Mouse (Mus musculus): ENCODE measurements around the gene Arhgef15. TPM values are rescaled to one million over a fixed set of nuclear protein-coding genes. Genes with fewer than 3 reads are reported as not detected.
"Not testable (repeated sequence)": the region's sequence is repeated elsewhere in the genome, so short reads cannot be mapped to it uniquely, and the experiment has no call there.

The Arhgef15 gene
- polyA plus RNA-seq, 1 experiment from 2014 or later = 10.8 TPM

DNA sequence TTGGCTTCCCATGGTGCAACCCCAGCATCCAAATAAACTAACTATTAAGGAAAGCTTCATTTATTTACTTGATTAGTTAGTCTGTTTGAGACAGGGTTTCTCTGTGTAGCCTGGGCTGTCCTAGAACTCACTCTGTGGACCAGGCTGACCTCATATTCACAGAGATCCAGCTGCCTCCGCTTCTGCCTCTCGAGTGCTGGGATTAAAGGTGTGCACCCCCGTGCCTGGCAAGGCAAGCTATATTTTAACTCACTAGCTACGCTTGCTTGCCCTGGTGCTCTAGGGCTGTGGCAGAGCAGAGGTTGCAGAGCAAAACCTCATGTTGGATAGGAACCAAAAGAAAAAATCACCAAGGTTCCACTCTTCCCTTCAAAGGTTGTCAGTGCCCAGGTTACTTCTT is 16.8 kb downstream of the Arhgef15 start:
- H3K27ac ChIP-seq (replicated peaks in 1 of 2; ENCODE audit: control insufficient read depth in 1 of 2, insufficient read depth in 1 of 2, low read depth in 2 of 2, low read length in 2 of 2) = no peak overlapping the region
- H3K36me3 ChIP-seq (ENCODE audit: control insufficient read depth, insufficient read depth, low read length) = no peaks in the 10 kb centered on the region
- H3K4me3 ChIP-seq (ENCODE audit: control insufficient read depth in 1 of 2, insufficient read depth in 1 of 2, low read depth in 1 of 2, low read length in 2 of 2) = peak overlapping the region in 1 of 2 experiments; percentile 54; a peak in 2 of 4 replicates
- H3K4me1 ChIP-seq (ENCODE audit: control insufficient read depth in 2 of 2, insufficient read depth in 2 of 2, low read length in 2 of 2) = peaks cover 2 to 4% of the 10 kb centered on the region in 2 experiments; a peak in 3 of 4 replicates
- no peaks in the 10 kb centered on the region for H3K9me3 ChIP-seq (ENCODE audit: control insufficient read depth, low read length)
- peak overlapping the region; percentile 74 for H3K4me2 ChIP-seq (ENCODE audit: low read length)
- H3K9ac ChIP-seq (ENCODE audit: low read length) = peak overlapping the region; percentile 79
- 51% methylated on average over 4 of the region's 4 CpGs for WGBS
- no peaks in the 10 kb centered on the region for H3K27me3 ChIP-seq (ENCODE audit: control insufficient read depth, insufficient read depth, low read length)
- ATAC-seq (ENCODE audit: insufficient number of reproducible peaks, insufficient read depth, low FRiP score, low read depth) = no peak

DNA sequence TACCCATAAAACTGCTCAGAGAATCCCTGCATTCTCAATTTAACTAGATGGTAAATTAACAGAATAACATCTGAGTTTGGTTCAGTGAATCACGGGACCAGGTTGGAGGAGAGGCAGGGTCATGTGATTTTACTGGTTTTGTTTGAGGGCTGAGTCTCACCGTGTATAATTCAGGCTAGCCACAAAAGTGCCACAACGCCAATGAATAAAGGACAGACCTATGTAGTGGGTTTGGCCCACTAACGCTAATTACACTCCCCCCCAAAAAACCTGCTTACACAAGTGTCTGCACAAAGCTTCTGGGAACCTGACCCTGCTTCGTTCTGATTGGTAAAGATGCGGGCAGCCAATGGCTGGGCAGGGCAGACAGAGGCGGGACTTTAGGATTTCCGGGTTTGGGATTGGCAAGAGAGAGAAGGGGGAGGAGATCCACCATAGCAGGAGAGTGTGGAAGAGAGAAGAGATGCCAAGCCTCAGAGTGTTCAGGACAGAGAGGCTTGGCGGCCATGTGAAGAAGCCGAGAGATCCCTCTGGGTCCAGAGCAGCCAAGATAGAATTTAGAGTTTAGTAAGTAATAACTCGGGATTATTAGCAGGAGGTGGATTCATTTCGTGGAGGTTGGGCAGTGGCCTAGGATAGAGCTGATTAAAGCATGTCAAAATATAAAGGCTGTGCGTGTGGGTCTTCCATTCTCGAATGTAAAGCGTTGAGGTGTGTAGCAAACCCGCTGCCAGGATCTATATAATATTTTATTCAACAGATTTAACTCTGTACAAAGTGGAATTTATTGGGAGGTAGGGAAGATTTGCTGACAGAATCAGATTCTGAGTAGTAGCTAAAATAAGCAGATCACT is 17.6 kb downstream of the Arhgef15 start:
- Histone ChIP-seq H3K36me3 (ENCODE audit: control insufficient read depth, insufficient read depth, low read length) (no peaks in the 10 kb centered on the region), H3K4me3 (ENCODE audit: control insufficient read depth in 1 of 2, insufficient read depth in 1 of 2, low read depth in 1 of 2, low read length in 2 of 2) (peak overlapping the region; percentile 48 to 54), H3K27ac (replicated peaks in 1 of 2; ENCODE audit: control insufficient read depth in 1 of 2, insufficient read depth in 1 of 2, low read depth in 2 of 2, low read length in 2 of 2) (peak overlapping the region; percentile 52 to 74; a peak in 3 of 4 replicates), H3K9ac (ENCODE audit: low read length) (peak overlapping the region; percentile 79), H3K27me3 (ENCODE audit: control insufficient read depth, insufficient read depth, low read length) (no peaks in the 10 kb centered on the region), H3K4me2 (ENCODE audit: low read length) (peak overlapping the region; percentile 74), H3K9me3 (ENCODE audit: control insufficient read depth, low read length) (no peaks in the 10 kb centered on the region), H3K4me1 (ENCODE audit: control insufficient read depth in 2 of 2, insufficient read depth in 2 of 2, low read length in 2 of 2) (peaks cover 2 to 4% of the 10 kb centered on the region in 2 experiments; a peak in 3 of 4 replicates)
- whole genome bisulfite sequencing = 2% methylated on average over 16 of the region's 16 CpGs
- ATAC-seq (ENCODE audit: insufficient number of reproducible peaks, insufficient read depth, low FRiP score, low read depth) = peak; percentile 97

DNA sequence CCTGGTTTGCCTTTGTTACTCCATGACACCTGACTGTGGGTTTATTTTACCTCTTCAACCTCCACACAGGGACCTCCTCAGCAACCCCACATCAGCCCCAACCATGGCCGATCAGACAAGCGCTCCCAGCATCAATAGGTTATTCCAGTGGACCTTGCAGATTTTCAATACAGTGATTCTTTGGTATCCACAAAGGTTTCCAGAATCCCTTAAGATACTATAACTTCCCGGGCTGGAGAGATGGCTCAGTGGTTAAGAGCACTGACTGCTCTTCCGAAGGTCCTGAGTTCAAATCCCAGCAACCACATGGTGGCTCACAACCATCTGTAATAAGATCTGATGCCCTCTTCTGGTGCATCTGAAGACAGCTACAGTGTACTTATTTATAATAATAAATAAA is 20.3 kb downstream of the Arhgef15 start:
- not testable (repeated sequence) for H3K36me3 ChIP-seq (ENCODE audit: control insufficient read depth, insufficient read depth, low read length); H3K27ac ChIP-seq (replicated peaks in 1 of 2; ENCODE audit: control insufficient read depth in 1 of 2, insufficient read depth in 1 of 2, low read depth in 2 of 2, low read length in 2 of 2); H3K9me3 ChIP-seq (ENCODE audit: control insufficient read depth, low read length); H3K4me2 ChIP-seq (ENCODE audit: low read length); H3K9ac ChIP-seq (ENCODE audit: low read length); H3K4me1 ChIP-seq (ENCODE audit: control insufficient read depth in 2 of 2, insufficient read depth in 2 of 2, low read length in 2 of 2); H3K27me3 ChIP-seq (ENCODE audit: control insufficient read depth, insufficient read depth, low read length); H3K4me3 ChIP-seq (ENCODE audit: control insufficient read depth in 1 of 2, insufficient read depth in 1 of 2, low read depth in 1 of 2, low read length in 2 of 2); ATAC-seq (ENCODE audit: insufficient number of reproducible peaks, insufficient read depth, low FRiP score, low read depth)
- 82% methylated on average over 4 of the region's 4 CpGs for WGBS

DNA sequence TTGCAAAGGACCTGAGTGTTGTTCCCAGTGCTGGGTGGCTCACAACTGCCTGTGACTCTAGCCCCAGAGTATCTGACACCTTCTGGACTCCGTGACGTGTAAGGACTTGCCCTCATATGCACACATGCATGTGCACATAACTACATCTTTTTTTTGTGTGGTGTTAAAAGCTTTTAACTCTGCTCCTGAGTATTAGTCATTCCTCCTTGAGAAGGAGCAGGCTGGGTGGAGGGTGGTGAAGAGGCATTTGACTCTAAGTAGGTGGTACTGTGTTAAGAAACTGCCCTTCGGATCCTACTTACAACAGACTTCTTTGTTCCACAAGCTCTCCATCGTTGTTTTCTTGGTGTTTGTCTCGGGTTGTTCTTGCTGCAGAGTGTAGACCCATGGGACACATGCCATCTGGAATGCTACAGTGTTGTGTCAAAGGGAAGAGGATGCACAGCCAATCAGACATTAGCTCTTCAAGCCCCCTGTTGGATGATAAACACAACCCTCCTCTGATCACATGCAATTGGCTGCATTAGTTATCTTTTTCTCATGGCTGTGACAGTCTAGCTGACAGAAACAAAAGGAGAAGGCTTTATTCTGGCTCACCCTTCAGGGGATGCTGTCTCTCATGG is 23.3 kb downstream of the Arhgef15 start:
- Histone ChIP-seq H3K4me1 (ENCODE audit: control insufficient read depth in 2 of 2, insufficient read depth in 2 of 2, low read length in 2 of 2) (no peaks in the 10 kb centered on the region), H3K36me3 (ENCODE audit: control insufficient read depth, insufficient read depth, low read length) (no peaks in the 10 kb centered on the region), H3K9ac (ENCODE audit: low read length) (no peak overlapping the region), H3K27me3 (ENCODE audit: control insufficient read depth, insufficient read depth, low read length) (no peaks in the 10 kb centered on the region), H3K9me3 (ENCODE audit: control insufficient read depth, low read length) (no peaks in the 10 kb centered on the region), H3K4me3 (ENCODE audit: control insufficient read depth in 1 of 2, insufficient read depth in 1 of 2, low read depth in 1 of 2, low read length in 2 of 2) (no peak overlapping the region), H3K4me2 (ENCODE audit: low read length) (no peak overlapping the region), H3K27ac (replicated peaks in 1 of 2; ENCODE audit: control insufficient read depth in 1 of 2, insufficient read depth in 1 of 2, low read depth in 2 of 2, low read length in 2 of 2) (no peak overlapping the region)
- no peak for ATAC-seq (ENCODE audit: insufficient number of reproducible peaks, insufficient read depth, low FRiP score, low read depth)
- 63% methylated on average over 5 of the region's 5 CpGs for WGBS

DNA sequence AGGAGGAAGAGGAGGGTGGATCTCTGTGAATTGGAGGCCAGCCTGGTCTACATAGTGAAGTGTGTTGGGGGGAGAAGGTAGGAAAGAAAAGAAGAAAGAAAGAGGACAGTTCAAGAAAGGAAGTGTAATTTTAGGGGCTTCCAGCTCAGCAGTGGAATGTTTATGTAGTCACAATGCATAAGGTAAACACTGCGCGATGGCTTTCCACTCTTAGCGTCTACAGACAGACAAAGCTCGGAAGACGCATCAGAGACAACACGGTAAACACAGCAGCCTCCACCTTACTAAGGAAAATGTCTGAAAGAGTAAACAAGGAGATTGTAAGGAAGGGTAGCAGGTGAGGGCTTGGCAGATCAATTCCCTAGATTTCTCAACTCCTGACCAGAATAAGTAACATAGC is 27.3 kb downstream of the Arhgef15 start:
- no peak for ATAC-seq (ENCODE audit: insufficient number of reproducible peaks, insufficient read depth, low FRiP score, low read depth)
- no peak overlapping the region for H3K4me2 ChIP-seq (ENCODE audit: low read length)

DNA sequence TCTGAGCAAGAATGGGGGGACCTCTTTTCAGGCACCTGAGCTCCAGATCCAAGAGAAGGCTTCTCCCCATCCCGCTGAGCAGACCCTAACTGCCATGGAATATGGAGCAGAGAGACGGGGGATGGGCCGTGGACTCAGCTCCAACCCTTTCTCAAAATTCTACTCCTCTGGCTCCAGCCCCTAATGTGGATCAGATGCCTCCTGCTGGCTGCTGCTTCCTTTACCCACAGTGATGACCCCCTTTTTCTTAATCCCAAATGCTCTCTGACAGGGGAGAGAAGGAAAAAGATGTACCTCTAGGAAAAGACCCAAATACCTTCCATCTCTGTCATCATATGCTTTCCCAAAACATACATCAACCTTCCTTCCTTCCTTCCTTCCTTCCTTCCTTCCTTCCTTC is 30.3 kb downstream of the Arhgef15 start, which contains the start of gene Odf4:
TSS of gene Odf4 (minus strand) at position 101 of the 400 bp plus-strand sequence.
- 75% methylated on average over 3 of the region's 3 CpGs for WGBS
- H3K36me3 ChIP-seq (ENCODE audit: control insufficient read depth, insufficient read depth, low read length) = no peaks in the 10 kb centered on the region
- H3K9me3 ChIP-seq (ENCODE audit: control insufficient read depth, low read length) = no peaks in the 10 kb centered on the region
- H3K9ac ChIP-seq (ENCODE audit: low read length) = no peak within 1 kb of the TSS
- H3K4me1 ChIP-seq (ENCODE audit: control insufficient read depth in 2 of 2, insufficient read depth in 2 of 2, low read length in 2 of 2) = no peaks in the 10 kb centered on the region
- H3K4me3 ChIP-seq (ENCODE audit: control insufficient read depth in 1 of 2, insufficient read depth in 1 of 2, low read depth in 1 of 2, low read length in 2 of 2) = no peak within 1 kb of the TSS
- no peak within 1 kb of the TSS for H3K4me2 ChIP-seq (ENCODE audit: low read length)
- no peaks in the 10 kb centered on the region for H3K27me3 ChIP-seq (ENCODE audit: control insufficient read depth, insufficient read depth, low read length)
- no peak within 1 kb of the TSS for H3K27ac ChIP-seq (replicated peaks in 1 of 2; ENCODE audit: control insufficient read depth in 1 of 2, insufficient read depth in 1 of 2, low read depth in 2 of 2, low read length in 2 of 2)
- ATAC-seq (ENCODE audit: insufficient number of reproducible peaks, insufficient read depth, low FRiP score, low read depth) = no peak

More for the DNA sequence above, 27.3 kb downstream of the Arhgef15 start:
- Histone ChIP-seq H3K36me3 (ENCODE audit: control insufficient read depth, insufficient read depth, low read length) (no peaks in the 10 kb centered on the region), H3K9me3 (ENCODE audit: control insufficient read depth, low read length) (no peaks in the 10 kb centered on the region), H3K27me3 (ENCODE audit: control insufficient read depth, insufficient read depth, low read length) (no peaks in the 10 kb centered on the region), H3K4me1 (ENCODE audit: control insufficient read depth in 2 of 2, insufficient read depth in 2 of 2, low read length in 2 of 2) (no peaks in the 10 kb centered on the region), H3K27ac (replicated peaks in 1 of 2; ENCODE audit: control insufficient read depth in 1 of 2, insufficient read depth in 1 of 2, low read depth in 2 of 2, low read length in 2 of 2) (no peak overlapping the region), H3K9ac (ENCODE audit: low read length) (no peak overlapping the region), H3K4me3 (ENCODE audit: control insufficient read depth in 1 of 2, insufficient read depth in 1 of 2, low read depth in 1 of 2, low read length in 2 of 2) (no peak overlapping the region)
- 73% methylated on average over 6 of the region's 6 CpGs for WGBS

DNA sequence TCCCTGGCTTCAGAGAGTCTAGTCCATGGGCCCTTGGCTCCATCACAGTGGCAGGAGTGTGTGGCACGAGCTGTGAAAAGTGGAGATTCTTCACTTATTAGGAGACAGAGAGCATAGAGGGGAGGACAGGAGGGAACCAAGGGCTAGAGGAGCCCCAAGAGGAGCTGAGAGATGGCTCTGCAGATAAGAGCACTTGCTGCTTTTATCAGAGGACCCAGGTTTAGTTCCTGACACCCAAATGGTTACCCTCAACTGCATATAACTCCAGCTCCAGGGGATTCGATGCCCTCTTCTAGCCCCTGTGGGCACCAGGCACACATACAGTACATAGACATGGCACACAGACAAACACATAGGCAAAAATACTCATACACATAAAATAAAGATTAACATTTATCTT is 32.5 kb downstream of the Arhgef15 start:
- H3K4me2 ChIP-seq (ENCODE audit: low read length) = no peak overlapping the region
- no peak overlapping the region for H3K27ac ChIP-seq (replicated peaks in 1 of 2; ENCODE audit: control insufficient read depth in 1 of 2, insufficient read depth in 1 of 2, low read depth in 2 of 2, low read length in 2 of 2)
- no peak overlapping the region for H3K9ac ChIP-seq (ENCODE audit: low read length)
- H3K4me1 ChIP-seq (ENCODE audit: control insufficient read depth in 2 of 2, insufficient read depth in 2 of 2, low read length in 2 of 2) = no peaks in the 10 kb centered on the region
- ATAC-seq (ENCODE audit: insufficient number of reproducible peaks, insufficient read depth, low FRiP score, low read depth) = no peak
- no peaks in the 10 kb centered on the region for H3K36me3 ChIP-seq (ENCODE audit: control insufficient read depth, insufficient read depth, low read length)
- no peaks in the 10 kb centered on the region for H3K9me3 ChIP-seq (ENCODE audit: control insufficient read depth, low read length)
- no peaks in the 10 kb centered on the region for H3K27me3 ChIP-seq (ENCODE audit: control insufficient read depth, insufficient read depth, low read length)
- H3K4me3 ChIP-seq (ENCODE audit: control insufficient read depth in 1 of 2, insufficient read depth in 1 of 2, low read depth in 1 of 2, low read length in 2 of 2) = no peak overlapping the region
- WGBS = 74% methylated on average over 2 of the region's 2 CpGs
